Mouse (Mus musculus): ENCODE measurements around the gene Rpp25. TPM values are rescaled to one million over a fixed set of nuclear protein-coding genes. Genes with fewer than 3 reads are reported as not detected.
A peak's percentile ranks its signal among the peaks of the same experiment; 100 is the strongest.

Gene Rpp25
- polyA plus RNA-seq, 1 experiment from 2014 or later: 0.48 TPM

DNA sequence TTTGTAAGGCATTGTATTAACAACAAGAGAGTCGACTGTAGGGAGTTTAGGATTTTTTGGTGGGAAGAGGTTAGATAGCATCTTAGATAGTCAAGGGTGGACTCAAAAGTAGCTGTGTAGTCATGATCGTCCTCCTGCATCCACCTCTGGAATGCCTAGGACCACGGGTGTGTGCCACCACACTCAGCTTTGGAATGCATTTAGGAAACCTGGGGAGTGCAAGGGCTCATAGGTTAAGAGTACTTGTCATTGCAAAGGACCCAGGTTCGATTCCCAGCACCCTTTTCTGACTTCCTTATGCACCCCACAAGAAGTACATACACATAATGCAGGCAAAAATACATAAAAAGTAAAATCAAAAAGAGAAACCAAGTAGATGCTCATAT is 19.0 kb downstream of the Rpp25 start:
- no peak for DNase-seq
- H3K4me1 ChIP-seq (ENCODE audit: insufficient read depth): peaks cover 31% of the 10 kb centered on the region
- WGBS (ENCODE audit: insufficient replicate concordance): 62% methylated on average over 4 of the region's 4 CpGs
- peak overlapping the region; percentile 88 for H3K4me2 ChIP-seq (ENCODE audit: low read depth, low read length)
- no peaks in the 10 kb centered on the region for H3K27me3 ChIP-seq (ENCODE audit: insufficient read depth, low read length)
- H3K9me3 ChIP-seq (ENCODE audit: low read length): no peaks in the 10 kb centered on the region
- H3K9ac ChIP-seq (replicated peaks): no peak overlapping the region
- no peak for ATAC-seq
- H3K36me3 ChIP-seq (replicated peaks; ENCODE audit: insufficient read depth, low read length): no peaks in the 10 kb centered on the region
- no peak overlapping the region for H3K27ac ChIP-seq (ENCODE audit: low read depth)
- TF ChIP-seq CTCF (IDR thresholded peaks at IDR 0.05; ENCODE audit: low read depth) (no peak), EP300 (IDR thresholded peaks at IDR 0.05; ENCODE audit: low read depth) (no peak)
- H3K4me3 ChIP-seq (ENCODE audit: low read depth, low read length): peak overlapping the region; percentile 97; the same call in 1 of the 2 replicates

GRCm38 (mm10) chr9:57523754-57524153 is 19.9 kb downstream of the Rpp25 start:
- DNase-seq (no peak), ATAC-seq (no peak)
- WGBS (ENCODE audit: insufficient replicate concordance): 69% methylated on average over 1 of the region's 1 CpGs
- peak overlapping the region; percentile 10 for H3K4me2 ChIP-seq (ENCODE audit: low read depth, low read length)
- H3K36me3 ChIP-seq (replicated peaks; ENCODE audit: insufficient read depth, low read length): peaks cover 5% of the 10 kb centered on the region; the same call in 1 of the 2 replicates
- H3K9me3 ChIP-seq (ENCODE audit: low read length): no peaks in the 10 kb centered on the region
- H3K27me3 ChIP-seq (ENCODE audit: insufficient read depth, low read length): no peaks in the 10 kb centered on the region
- no peak overlapping the region for H3K4me3 ChIP-seq (ENCODE audit: low read depth, low read length)
- H3K4me1 ChIP-seq (ENCODE audit: insufficient read depth): peaks cover 31% of the 10 kb centered on the region
- TF ChIP-seq CTCF (IDR thresholded peaks at IDR 0.05; ENCODE audit: low read depth): peak; percentile 69
- no peak for TF ChIP-seq EP300 (IDR thresholded peaks at IDR 0.05; ENCODE audit: low read depth)
- H3K9ac ChIP-seq (replicated peaks): no peak overlapping the region
- H3K27ac ChIP-seq (ENCODE audit: low read depth): no peak overlapping the region

DNA sequence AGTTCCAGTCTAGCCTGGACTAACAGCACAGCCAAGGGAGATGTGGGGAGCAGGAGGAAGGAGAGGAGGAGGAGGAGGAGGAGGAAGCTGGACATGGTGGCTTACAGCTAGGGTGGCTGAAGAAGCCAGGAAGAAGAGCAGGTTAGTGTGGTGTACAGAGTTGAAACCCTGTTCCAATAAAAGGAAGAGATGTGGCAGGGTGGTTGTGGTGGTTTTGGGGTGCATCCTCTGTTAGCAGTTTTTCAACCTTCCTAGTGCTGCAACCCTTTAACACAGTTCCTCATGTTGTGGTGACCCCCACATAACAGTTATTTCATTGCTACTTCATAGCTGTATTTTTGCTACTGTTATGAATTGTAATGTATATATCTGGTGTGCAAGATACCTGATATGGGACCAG is 20.6 kb downstream of the Rpp25 start:
- Histone ChIP-seq H3K4me3 (ENCODE audit: low read depth, low read length) (no peak overlapping the region), H3K4me1 (ENCODE audit: insufficient read depth) (peaks cover 31% of the 10 kb centered on the region), H3K4me2 (ENCODE audit: low read depth, low read length) (peak overlapping the region; percentile 10), H3K9me3 (ENCODE audit: low read length) (no peaks in the 10 kb centered on the region), H3K27me3 (ENCODE audit: insufficient read depth, low read length) (no peaks in the 10 kb centered on the region), H3K36me3 (replicated peaks; ENCODE audit: insufficient read depth, low read length) (peaks cover 11% of the 10 kb centered on the region), H3K9ac (replicated peaks) (no peak overlapping the region), H3K27ac (ENCODE audit: low read depth) (no peak overlapping the region)
- no peak for TF ChIP-seq EP300 (IDR thresholded peaks at IDR 0.05; ENCODE audit: low read depth)
- no peak for TF ChIP-seq CTCF (IDR thresholded peaks at IDR 0.05; ENCODE audit: low read depth)
- DNase-seq (no peak), ATAC-seq (no peak)

GRCm38 (mm10) chr9:57525516-57525915 is 21.7 kb downstream of the Rpp25 start:
- no peak overlapping the region for H3K27ac ChIP-seq (ENCODE audit: low read depth)
- ATAC-seq (no peak), DNase-seq (no peak)
- no peaks in the 10 kb centered on the region for H3K27me3 ChIP-seq (ENCODE audit: insufficient read depth, low read length)
- no peak overlapping the region for H3K4me2 ChIP-seq (ENCODE audit: low read depth, low read length)
- H3K9ac ChIP-seq (replicated peaks): no peak overlapping the region
- TF ChIP-seq CTCF (IDR thresholded peaks at IDR 0.05; ENCODE audit: low read depth): no peak
- TF ChIP-seq EP300 (IDR thresholded peaks at IDR 0.05; ENCODE audit: low read depth): no peak
- 57% methylated on average over 2 of the region's 2 CpGs for WGBS (ENCODE audit: insufficient replicate concordance)
- no peak overlapping the region for H3K4me3 ChIP-seq (ENCODE audit: low read depth, low read length)
- no peaks in the 10 kb centered on the region for H3K9me3 ChIP-seq (ENCODE audit: low read length)
- peaks cover 29% of the 10 kb centered on the region for H3K4me1 ChIP-seq (ENCODE audit: insufficient read depth)
- peaks cover 14% of the 10 kb centered on the region for H3K36me3 ChIP-seq (replicated peaks; ENCODE audit: insufficient read depth, low read length)

DNA sequence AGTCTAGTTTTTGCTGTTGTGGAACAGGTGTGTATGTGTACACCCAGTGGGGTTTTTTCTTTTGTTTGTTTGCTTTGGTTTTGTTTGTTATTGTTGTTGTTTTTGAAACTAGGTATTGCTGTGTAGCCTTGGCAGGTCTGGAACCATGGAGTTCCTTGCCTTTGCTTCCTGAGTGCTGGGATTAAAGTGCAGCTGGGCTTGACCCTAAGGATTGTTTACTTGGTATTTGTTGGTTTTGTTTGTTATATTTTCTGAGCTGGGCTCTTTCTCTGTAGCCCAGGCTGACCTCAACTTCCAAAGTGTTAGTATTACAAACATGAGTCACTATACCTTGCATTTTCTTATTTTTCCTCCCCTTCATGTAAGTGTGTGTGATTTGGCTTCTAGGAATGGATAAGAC is 22.6 kb downstream of the Rpp25 start:
- no peak for ATAC-seq
- Histone ChIP-seq H3K4me3 (ENCODE audit: low read depth, low read length) (no peak overlapping the region), H3K4me1 (ENCODE audit: insufficient read depth) (peaks cover 26% of the 10 kb centered on the region), H3K9ac (replicated peaks) (no peak overlapping the region), H3K9me3 (ENCODE audit: low read length) (no peaks in the 10 kb centered on the region), H3K27me3 (ENCODE audit: insufficient read depth, low read length) (no peaks in the 10 kb centered on the region), H3K4me2 (ENCODE audit: low read depth, low read length) (no peak overlapping the region), H3K27ac (ENCODE audit: low read depth) (peak overlapping the region; percentile 1; the same call in 1 of the 2 replicates), H3K36me3 (replicated peaks; ENCODE audit: insufficient read depth, low read length) (peaks cover 21% of the 10 kb centered on the region)
- TF ChIP-seq CTCF (IDR thresholded peaks at IDR 0.05; ENCODE audit: low read depth) (no peak), EP300 (IDR thresholded peaks at IDR 0.05; ENCODE audit: low read depth) (no peak)
- no peak for DNase-seq

- ATAC-seq: no peak
- no peak overlapping the region for H3K27ac ChIP-seq (ENCODE audit: low read depth)
- TF ChIP-seq CTCF (IDR thresholded peaks at IDR 0.05; ENCODE audit: low read depth) (no peak), EP300 (IDR thresholded peaks at IDR 0.05; ENCODE audit: low read depth) (no peak)
- WGBS (ENCODE audit: insufficient replicate concordance): 73% methylated on average over 1 of the region's 1 CpGs
- H3K9me3 ChIP-seq (ENCODE audit: low read length): no peaks in the 10 kb centered on the region
- H3K4me1 ChIP-seq (ENCODE audit: insufficient read depth): peaks cover 5% of the 10 kb centered on the region
- H3K27me3 ChIP-seq (ENCODE audit: insufficient read depth, low read length): no peaks in the 10 kb centered on the region
- no peak overlapping the region for H3K4me2 ChIP-seq (ENCODE audit: low read depth, low read length)
- no peak overlapping the region for H3K4me3 ChIP-seq (ENCODE audit: low read depth, low read length)
- peaks cover 53% of the 10 kb centered on the region for H3K36me3 ChIP-seq (replicated peaks; ENCODE audit: insufficient read depth, low read length)
- no peak overlapping the region for H3K9ac ChIP-seq (replicated peaks)
- no peak for DNase-seq
Observed at GRCm38 (mm10) chr9:57531946-57532345, 28.1 kb downstream of the Rpp25 start.

- Histone ChIP-seq H3K4me1 (ENCODE audit: insufficient read depth) (peaks cover 12% of the 10 kb centered on the region), H3K36me3 (replicated peaks; ENCODE audit: insufficient read depth, low read length) (peaks cover 47% of the 10 kb centered on the region), H3K9me3 (ENCODE audit: low read length) (no peaks in the 10 kb centered on the region), H3K4me2 (ENCODE audit: low read depth, low read length) (peak overlapping the region; percentile 82), H3K27ac (ENCODE audit: low read depth) (no peak overlapping the region), H3K4me3 (ENCODE audit: low read depth, low read length) (no peak overlapping the region), H3K27me3 (ENCODE audit: insufficient read depth, low read length) (no peaks in the 10 kb centered on the region), H3K9ac (replicated peaks) (peak overlapping the region; percentile 79; the same call in 1 of the 2 replicates)
- ATAC-seq (no peak), DNase-seq (no peak)
- 86% methylated on average over 5 of the region's 5 CpGs for WGBS (ENCODE audit: insufficient replicate concordance)
- no peak for TF ChIP-seq EP300 (IDR thresholded peaks at IDR 0.05; ENCODE audit: low read depth)
- TF ChIP-seq CTCF (IDR thresholded peaks at IDR 0.05; ENCODE audit: low read depth): no peak
Observed at GRCm38 (mm10) chr9:57536362-57536761, 32.5 kb downstream of the Rpp25 start.

Measured in liver, postnatal 0 days (tissue).